Mouse (Mus musculus) spleen, embryonic (tissue): ENCODE results near the gene Mrpl11.
"Not testable (repeated sequence)": the region's sequence is repeated elsewhere in the genome, so short reads cannot be mapped to it uniquely, and the experiment has no call there.

Experiments
- CTCF ChIA-PET: fragments of 350-600 bp; sonication (Branson Sonifier 250); formaldehyde crosslinking; loops from one replicate; lab custom pipeline; 2022; lab: Charles Lee

The Mrpl11 gene

DNA sequence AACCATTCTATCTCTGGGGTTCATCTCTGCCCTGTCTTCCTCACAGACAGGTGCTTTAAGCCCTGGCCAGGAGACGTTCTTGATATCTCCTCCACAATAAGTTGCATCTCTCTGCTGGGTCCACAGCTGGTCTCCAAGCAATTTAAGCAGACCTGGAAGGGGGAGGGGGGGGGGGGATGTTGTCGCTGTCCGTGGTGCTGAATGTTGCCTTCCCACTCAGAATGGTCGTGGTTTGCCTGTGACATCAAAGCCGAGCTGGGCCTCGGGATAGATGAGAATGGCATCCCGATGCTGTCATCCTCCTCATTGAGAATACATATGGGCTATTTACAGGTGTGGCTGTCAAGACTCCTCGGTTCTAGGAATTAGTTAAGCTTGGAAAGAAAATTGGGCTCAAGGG lies 30.4 kb downstream of the Mrpl11 start:
- CTCF ChIA-PET, result no interaction called here

DNA sequence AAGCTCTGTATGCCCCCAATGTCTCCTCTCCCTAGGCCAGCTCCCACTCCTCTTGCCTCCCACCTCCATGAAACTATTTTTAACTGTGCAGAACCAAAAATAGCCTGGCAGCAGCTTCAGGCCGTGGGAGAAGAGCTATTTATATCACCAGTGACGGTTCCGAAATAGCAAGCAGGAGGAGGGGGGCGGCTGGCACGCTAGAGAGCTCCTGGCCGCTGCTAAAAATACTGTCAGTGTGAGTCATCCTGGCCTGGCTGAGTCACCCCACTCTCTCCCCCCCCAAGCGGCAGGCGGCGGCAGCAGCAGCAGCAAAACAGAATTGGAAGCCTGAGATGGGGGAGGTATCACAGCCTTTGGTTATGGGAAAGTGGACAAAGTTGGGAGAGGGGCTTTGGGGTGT lies 31.0 kb downstream of the Mrpl11 start:
- CTCF ChIA-PET, result no interaction called here

DNA sequence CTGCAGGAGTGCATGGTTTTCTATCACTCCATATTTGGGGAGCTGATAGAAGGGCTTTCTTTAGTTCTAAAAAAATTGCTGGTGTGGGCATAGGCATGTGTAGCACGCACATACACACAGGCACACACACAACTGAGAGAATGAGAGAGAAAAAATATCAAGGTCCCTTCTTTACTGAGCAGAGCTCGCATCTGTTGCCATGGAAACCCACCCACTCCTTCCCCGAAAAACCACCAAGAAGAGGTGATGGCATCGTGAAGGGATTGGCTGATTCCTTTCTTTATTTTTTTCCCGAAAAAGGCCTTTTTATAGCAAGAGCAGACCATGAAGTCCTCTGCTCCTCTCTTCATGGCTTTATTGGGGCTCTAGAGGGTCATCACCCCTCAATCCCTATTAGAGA lies 32.1 kb downstream of the Mrpl11 start:
- CTCF ChIA-PET, result no interaction called here

DNA sequence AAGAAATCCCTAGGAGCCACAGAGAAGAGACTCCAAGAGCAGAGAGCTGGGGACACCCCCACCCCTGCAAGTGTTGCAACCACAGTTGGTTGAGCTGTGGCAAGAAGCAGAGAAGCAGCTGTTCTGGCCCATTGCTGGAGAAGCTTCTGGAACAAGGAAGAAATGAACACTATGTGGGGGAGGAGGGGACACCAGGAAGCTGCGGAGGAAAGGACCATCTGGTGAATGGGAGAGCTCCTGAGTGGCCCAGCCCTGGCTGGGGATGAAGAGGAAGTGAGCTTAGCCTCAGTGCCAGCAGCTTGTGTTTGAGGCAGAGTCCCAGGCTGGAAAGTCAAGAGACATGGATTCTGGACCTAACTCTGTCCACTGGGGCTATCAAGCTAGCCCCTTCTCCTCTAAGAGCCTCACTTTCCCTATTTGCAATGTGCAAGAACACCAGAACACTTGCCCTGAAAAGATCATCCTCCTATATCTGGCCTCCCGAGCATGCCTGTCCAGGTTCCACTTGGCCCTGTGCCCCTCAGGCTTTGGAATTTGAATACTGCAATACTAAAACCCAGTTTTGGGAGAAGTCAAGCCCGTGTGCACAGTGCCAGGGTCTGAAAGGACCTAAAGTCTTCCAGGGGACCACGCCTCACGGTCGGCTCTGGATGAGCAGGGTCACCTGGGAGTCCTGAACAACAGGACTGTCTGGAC lies 37.6 kb downstream of the Mrpl11 start:
- CTCF ChIA-PET, result interaction anchor here (0.6 kb wide), 1 partner anchor 11 kb away, joined by 6 read pairs; no protein-coding TSS in a partner anchor

DNA sequence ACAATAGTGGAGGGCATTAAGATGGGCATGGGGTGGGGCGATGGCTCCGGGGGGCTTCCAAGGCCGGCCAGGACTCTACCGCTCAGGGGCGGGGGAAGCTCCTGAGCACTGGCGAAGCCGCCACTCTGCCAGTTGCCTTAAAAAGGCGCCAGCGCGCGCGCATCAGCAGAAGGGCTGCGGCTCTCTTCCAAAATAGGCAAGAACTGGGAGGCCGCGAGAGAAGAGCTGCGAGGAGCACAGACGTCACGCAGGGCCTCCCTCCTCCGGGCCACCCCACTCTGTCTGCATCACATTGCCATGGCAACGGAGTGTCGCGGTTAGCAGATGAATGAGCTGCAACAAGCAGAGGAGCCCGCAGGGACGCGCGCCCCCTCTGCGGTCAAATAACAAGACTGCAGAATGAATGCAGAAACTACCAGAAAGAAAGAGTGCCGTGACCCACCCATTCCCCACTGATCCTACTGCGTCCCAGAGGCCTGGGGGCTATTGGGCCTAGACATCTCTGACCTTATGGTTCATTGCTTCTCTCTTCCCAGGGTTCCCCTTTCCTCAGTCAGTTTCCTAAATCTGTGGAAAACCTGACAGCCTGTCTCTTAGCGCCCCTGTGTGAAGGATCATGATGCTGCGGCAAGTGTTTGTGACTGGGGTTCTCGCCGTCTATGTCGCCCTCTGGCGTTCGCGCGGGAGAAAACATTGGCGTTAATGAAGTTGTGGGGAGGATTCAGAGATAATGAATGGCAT lies 39.9 kb downstream of the Mrpl11 start:
- CTCF ChIA-PET, result no interaction called here

DNA sequence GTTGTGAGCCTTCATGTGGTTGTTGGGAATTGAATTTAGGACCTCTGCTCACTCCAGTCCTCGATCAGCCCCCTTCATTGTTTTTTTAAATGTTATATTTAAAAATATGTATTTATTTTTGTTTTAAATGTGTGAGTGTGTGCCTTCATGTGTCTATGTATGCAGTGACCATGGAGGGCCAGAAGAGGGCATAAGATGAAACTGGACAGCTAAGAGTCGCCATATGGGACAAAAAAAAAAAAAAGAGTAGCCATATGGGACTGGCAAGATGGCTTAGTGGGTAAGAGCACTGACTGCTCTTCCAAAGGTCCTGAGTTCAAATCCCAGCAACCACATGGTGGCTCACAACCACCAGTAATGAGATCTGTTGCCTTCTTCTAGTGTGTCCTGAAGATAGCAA lies 41.7 kb downstream of the Mrpl11 start:
- CTCF ChIA-PET, result not testable (repeated sequence)

DNA sequence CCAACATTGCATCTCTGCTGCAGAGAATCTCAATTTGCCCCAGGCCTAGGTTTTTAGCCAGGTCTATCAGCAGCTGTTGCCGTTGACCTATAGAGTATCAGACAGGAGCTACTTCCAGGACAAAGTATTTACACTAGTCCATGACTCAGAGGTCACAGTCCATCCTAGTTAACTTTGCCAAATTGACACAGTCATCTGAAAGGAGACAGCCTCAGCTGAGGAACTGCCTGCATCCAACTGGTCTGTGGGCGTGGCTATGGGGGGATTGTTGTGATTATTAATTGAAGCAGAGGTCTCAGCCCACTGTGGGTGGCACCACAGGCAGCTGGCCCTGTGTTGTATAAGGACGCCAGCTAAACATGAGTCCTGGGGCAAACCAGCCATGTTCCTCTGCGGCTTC lies 43.0 kb downstream of the Mrpl11 start:
- CTCF ChIA-PET, result no interaction called here

DNA sequence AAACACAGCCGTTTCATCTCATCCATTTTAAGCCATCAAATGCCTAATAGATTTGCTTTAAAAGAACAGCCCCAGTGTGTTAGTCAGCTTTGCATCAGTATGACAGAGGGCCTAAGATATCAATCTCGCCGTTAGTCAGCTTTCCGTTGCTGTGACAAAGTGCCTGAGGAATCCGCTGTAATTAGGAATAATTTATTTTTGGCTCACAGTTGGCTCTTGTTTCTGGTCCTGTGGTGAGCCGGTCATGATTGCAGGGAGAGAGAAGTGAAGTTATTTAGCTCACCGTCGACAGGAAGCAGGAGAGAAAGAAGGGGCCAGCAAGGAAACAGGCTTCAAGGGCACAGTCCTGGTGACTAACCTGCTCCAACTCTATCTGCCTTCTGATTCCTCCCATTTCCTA lies 51.2 kb downstream of the Mrpl11 start:
- CTCF ChIA-PET, result no interaction called here

DNA sequence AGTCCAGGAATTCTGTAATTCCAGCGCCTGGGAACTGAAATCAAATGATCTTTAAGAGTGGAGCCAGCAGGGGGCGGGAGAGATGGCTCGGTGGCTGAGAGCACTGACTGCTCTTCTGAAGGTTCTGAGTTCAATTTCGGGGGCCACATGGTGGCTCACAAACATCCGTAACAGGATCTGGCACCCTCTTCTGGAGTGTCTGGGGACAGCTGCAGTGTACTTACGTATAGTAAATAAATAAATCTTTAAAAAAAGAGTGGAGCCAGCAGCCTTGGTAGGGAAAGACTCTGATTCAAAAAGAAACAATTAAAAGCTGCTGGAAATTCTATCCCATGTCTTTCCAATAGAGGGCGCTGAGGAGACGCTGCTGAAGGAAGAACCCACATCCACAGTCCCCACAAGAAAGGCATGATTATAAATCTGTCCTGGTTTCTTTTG lies 53.0 kb downstream of the Mrpl11 start:
- CTCF ChIA-PET, result no interaction called here

DNA sequence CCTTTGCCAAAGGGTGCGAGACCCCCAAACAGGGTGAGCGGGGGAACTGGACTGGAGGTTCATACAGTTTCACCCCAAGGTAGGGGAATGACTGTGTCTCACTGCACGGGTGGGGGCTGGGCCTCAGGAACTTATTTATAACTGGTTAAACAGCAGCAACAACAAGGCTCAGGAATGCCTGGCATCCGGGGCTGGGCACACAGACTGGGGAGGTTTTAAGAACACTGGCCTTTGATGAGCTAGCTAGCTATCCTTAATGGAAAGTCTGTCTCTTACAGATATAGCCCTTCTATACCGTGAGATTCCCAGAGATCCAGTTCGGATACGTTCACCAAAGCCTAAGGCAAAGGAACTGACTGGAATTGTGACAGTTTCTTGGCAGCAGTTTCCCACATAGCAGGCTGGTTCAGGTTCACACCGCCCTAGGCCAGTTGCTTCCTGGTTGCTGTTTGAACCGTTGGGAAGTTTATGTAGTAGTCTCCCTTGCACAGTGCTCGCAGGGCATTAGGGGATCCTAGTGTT lies 54.3 kb downstream of the Mrpl11 start:
- CTCF ChIA-PET, result no interaction called here
